Mouse (Mus musculus) neural tube, embryonic 15.5 days (tissue): Measurements from ENCODE around the gene Frmd8. TPM values are rescaled to one million over a fixed set of nuclear protein-coding genes. Genes with fewer than 3 reads are reported as not detected.

Source experiments
- ATAC-seq: fragments of 200-750 bp; cut with Nextera tagmentation; 2 replicates; pipeline ENCODE4 v1.8.0; 2017; ENCODE audit warnings: mild to moderate bottlenecking, moderate TSS enrichment, moderate library complexity; ENCODE audit not compliant: low FRiP score
- H3K27ac ChIP-seq: fragments of 300-500 bp; sonication (generic); replicated peaks from 2 replicates; pipeline ENCODE4 v1.5.1; 2015; ENCODE audit warnings: mild to moderate bottlenecking, inconsistent platforms
- H3K27me3 ChIP-seq: fragments of 300-500 bp; sonication (generic); replicated peaks from 2 replicates; pipeline ENCODE4 v1.6.1; 2015; ENCODE audit warnings: inconsistent platforms
- H3K36me3 ChIP-seq: fragments of 300-500 bp; sonication (generic); 2 replicates; pipeline ENCODE4 v1.6.1; 2015; ENCODE audit warnings: inconsistent platforms
- H3K4me1 ChIP-seq: fragments of 300-500 bp; sonication (generic); 2 replicates; pipeline ENCODE4 v1.6.1; 2015; ENCODE audit warnings: inconsistent platforms
- H3K4me2 ChIP-seq: fragments of 300-500 bp; sonication (generic); 2 replicates; pipeline ENCODE4 v1.6.1; 2015; ENCODE audit warnings: inconsistent platforms, mild to moderate bottlenecking, moderate library complexity
- H3K4me3 ChIP-seq: fragments of 300-500 bp; sonication (generic); replicated peaks from 2 replicates; pipeline ENCODE4 v1.5.1; 2015; ENCODE audit warnings: mild to moderate bottlenecking, inconsistent platforms
- H3K9ac ChIP-seq: fragments of 300-500 bp; sonication (generic); replicated peaks from 2 replicates; pipeline ENCODE4 v1.6.1; 2015; ENCODE audit warnings: mild to moderate bottlenecking, inconsistent platforms
- H3K9me3 ChIP-seq: fragments of 300-500 bp; sonication (generic); replicated peaks from 2 replicates; pipeline ENCODE4 v1.6.1; 2016; ENCODE audit warnings: inconsistent platforms
- WGBS: fragments of 180-500 bp; shearing (Covaris S2); methylation state at CpG from one replicate; pipeline ENCODE4 v1.1.7; 2015; ENCODE audit warnings: mixed read lengths; 5-methylcytosine and 5-hydroxymethylcytosine counted together
- polyA plus RNA-seq: library from polyadenylated mRNA; unstranded; fragments of >200 nt; fragmentation: Nextera tagmentation; extraction: Ambion mirVana; gene quantifications from 2 replicates; pipeline ENCODE4 v1.2.1, GENCODE M21; 2015

The Frmd8 gene
- polyA plus RNA-seq, 1 experiment from 2014 or later = 13.8 TPM

DNA sequence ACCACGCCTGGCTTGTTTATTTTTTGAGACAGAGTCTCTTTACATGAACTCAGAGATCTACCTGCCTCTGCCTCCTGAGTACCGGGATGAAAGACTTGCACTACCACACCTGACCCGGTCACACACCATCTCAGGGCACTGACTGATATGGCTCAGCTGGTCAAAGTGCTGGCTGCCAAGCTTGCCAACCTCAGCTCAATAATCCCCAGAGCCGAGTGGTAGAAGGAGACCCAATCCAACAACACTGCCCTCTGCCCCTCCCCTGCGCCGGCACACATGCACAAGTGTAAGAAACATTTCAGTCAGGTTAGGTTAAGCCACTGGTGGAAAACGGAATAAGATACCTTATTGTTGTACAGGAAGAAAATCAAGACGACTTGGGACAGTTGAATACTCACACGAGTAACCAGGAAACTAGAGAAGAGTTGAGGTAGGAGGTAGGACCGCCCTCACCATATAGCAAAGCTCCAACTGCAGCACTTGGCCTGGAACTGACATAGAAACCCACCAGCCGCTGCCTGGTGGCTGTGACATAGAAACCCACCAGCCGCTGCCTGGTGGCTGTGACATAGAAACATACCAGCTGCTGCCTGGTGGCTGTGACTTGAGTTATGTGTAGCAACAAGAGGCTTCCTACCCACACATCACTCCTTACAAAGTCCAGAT lies 40.7 kb downstream of the Frmd8 start:
- Histone ChIP-seq H3K4me3 (no peak overlapping the region), H3K9me3 (no peaks in the 10 kb centered on the region), H3K27me3 (no peaks in the 10 kb centered on the region), H3K9ac (no peak overlapping the region), H3K4me2 (no peak overlapping the region), H3K27ac (no peak overlapping the region), H3K36me3 (no peaks in the 10 kb centered on the region), H3K4me1 (no peaks in the 10 kb centered on the region)
- no peak for ATAC-seq
- 94% methylated on average over 12 of the region's 12 CpGs for WGBS

DNA sequence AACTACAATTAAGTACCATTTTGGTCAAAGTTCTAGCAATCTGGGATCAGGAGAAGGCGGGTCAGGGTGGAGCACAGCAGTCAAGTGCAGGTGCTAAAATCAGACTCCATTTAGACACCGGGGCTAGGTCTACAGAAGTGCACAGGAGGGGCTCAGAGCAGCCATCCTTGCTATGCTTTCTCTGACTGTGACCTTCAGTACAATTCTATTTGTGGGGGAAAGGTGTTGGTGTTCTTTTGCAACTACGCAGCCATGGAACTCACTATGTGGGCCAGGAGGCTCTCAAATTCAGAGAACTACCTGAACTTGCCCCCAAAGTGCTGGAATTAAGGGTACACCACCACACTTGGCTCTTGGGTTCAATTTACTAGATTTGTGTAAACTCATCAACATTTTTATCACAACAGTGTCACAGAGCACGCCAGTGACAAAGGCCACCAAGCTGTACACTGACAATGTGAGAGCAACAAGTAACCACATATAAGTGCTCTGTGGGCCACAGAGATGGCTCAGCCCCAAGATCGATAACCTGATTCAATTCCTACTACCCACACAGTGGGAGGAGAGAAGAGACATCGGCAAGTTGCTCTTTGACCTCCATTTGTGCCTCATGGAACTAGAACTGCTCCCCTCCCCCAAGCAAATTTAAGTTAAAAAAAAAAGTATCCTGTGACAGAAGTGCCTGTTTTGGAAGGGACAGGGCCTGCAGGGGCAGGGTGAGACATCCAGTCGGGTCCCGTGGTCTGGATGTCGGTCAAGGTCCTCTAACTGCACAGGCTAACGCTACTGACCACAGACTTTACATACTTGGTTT lies 41.6 kb downstream of the Frmd8 start:
- no peak for ATAC-seq

DNA sequence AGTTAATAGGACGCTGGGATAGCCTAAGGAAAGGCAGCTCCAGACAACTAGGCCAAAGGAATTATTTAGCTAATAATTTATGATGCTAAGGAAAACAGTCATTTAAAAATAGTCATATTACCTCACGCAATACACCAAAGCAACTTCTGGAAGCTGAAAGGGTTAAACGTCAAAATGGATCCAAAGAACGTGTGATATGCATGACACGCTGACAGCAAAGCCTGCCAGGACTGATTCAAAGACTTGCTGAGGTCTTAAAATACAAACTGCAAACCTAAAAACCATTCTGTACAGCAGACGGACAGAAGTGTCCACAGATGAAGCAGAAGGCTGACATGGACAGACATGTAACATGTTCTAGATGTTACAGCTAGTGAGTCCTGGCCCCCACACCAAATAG lies 42.7 kb downstream of the Frmd8 start:
- WGBS = 82% methylated on average over 6 of the region's 6 CpGs
- no peak overlapping the region for H3K27ac ChIP-seq
- no peak overlapping the region for H3K4me2 ChIP-seq
- no peak for ATAC-seq
- H3K36me3 ChIP-seq = no peaks in the 10 kb centered on the region
- H3K27me3 ChIP-seq = no peaks in the 10 kb centered on the region
- no peaks in the 10 kb centered on the region for H3K9me3 ChIP-seq
- no peak overlapping the region for H3K4me3 ChIP-seq
- no peaks in the 10 kb centered on the region for H3K4me1 ChIP-seq
- no peak overlapping the region for H3K9ac ChIP-seq

More for the DNA sequence above, 41.6 kb downstream of the Frmd8 start:
- Histone ChIP-seq H3K27me3 (no peaks in the 10 kb centered on the region), H3K27ac (no peak overlapping the region), H3K9ac (no peak overlapping the region), H3K4me1 (no peaks in the 10 kb centered on the region), H3K9me3 (no peaks in the 10 kb centered on the region), H3K36me3 (no peaks in the 10 kb centered on the region), H3K4me3 (no peak overlapping the region), H3K4me2 (no peak overlapping the region)
- 92% methylated on average over 10 of the region's 10 CpGs for WGBS

DNA sequence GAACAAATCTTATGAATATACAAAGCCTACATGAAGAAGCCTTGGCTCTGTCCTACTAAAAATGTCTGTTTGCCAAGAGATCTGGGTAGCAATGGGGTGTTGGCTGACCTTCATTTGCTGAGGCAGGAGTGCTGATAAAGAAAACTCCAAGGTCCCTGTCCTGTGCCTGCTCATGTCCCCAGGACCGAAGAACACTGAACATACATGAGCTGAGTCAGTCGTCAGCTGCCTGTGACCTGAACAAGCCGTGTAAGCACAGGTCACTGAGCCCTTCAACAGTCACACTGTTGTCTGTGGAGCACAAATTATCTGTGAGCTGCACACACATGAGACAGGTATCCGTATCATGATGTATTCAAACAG lies 43.1 kb downstream of the Frmd8 start:
- 92% methylated on average over 4 of the region's 4 CpGs for WGBS
- Histone ChIP-seq H3K4me1 (no peaks in the 10 kb centered on the region), H3K27ac (no peak overlapping the region), H3K36me3 (no peaks in the 10 kb centered on the region), H3K9me3 (no peaks in the 10 kb centered on the region), H3K4me2 (no peak overlapping the region), H3K9ac (no peak overlapping the region), H3K27me3 (no peaks in the 10 kb centered on the region), H3K4me3 (no peak overlapping the region)
- no peak for ATAC-seq

DNA sequence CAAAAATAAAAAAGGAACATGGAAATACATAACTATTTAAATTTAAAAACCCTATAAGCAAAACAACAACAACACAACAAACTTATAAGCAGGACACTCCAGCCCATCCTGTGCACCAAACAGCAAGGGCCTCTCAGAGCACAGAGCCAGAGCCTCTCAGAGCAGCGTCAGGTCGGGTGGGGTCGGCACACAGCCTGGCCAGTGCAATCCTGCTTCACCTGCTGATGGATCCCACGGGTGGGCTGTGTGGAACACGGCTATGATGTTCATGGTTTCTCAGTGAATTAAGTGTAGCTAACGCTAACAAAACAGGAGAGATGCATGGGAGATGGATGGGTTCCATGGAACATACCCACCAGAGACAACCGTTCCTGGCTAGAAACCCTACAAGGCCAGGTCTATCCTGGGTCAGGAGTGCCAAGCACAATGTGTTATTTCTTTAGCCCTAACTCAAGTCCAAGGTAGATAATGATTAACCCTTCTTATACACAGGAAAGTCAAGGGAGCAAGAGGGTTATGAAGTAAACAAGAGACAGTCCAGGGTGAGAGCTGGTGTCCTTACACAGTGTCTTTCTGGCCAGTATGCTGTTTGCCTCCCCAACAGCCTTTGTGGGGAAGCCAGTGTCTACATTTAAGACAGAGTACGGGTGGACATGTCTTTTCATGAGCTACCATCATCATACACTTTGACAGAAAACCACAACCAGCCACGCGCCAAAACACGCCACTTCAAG lies 43.7 kb downstream of the Frmd8 start:
- no peak overlapping the region for H3K4me2 ChIP-seq
- ATAC-seq = no peak

DNA sequence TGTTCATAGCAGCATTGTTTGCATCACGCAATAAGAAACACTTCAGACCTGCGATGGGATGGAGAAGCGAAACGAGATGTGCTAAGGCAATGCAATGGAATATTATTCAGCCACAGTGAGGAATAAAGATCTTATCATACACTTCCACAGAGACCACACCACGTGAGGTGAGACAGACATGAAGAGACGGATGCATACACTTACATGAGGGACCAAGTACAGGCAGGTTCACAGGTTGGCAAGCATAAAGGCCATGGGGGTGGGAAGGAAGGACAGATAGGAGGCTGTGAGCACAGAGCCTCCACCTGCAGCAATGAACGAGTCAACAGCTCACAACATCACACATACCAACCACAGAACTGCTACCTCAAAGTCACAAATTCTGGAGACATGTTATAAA lies 44.3 kb downstream of the Frmd8 start:
- Histone ChIP-seq H3K9ac (no peak overlapping the region), H3K4me1 (no peaks in the 10 kb centered on the region), H3K4me3 (no peak overlapping the region), H3K27me3 (no peaks in the 10 kb centered on the region), H3K27ac (no peak overlapping the region), H3K4me2 (no peak overlapping the region), H3K9me3 (no peaks in the 10 kb centered on the region), H3K36me3 (no peaks in the 10 kb centered on the region)
- WGBS = 91% methylated on average over 7 of the region's 7 CpGs
- no peak for ATAC-seq

More for the DNA sequence above, 43.7 kb downstream of the Frmd8 start:
- no peak overlapping the region for H3K27ac ChIP-seq
- no peak overlapping the region for H3K4me3 ChIP-seq
- no peaks in the 10 kb centered on the region for H3K9me3 ChIP-seq
- no peaks in the 10 kb centered on the region for H3K36me3 ChIP-seq
- no peak overlapping the region for H3K9ac ChIP-seq
- WGBS = 88% methylated on average over 11 of the region's 11 CpGs
- no peaks in the 10 kb centered on the region for H3K27me3 ChIP-seq
- no peaks in the 10 kb centered on the region for H3K4me1 ChIP-seq

DNA sequence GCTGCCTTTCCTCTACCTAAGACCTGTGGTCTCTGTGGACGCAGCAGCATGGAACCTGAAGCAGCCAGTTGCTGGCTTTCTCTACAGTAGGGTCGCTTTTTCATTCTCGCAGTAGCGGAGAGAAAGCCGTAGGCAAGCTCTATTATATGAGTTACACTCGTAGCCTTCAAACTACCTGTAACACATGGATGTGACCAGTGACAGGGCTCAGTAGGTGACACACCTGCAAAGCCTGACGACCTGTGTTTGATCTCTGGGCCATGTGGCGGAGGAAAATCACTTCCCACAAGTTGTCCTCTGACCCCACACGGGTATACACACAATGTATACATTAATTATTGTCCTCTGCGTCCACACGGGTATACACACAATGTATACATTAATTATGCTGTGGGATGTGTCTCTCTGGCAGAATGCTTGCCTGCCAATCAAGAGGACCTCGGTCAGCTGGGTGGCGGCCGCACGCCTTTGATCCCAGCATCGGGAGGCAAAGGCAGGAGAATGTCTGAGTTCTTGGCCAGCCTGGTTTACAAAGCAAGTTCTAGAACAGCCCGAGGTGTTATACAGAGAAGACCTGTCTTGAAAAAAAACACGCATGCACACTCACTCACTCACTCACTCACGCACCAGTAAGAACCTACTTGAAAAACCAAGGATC lies 45.0 kb downstream of the Frmd8 start:
- Histone ChIP-seq H3K4me3 (no peak overlapping the region), H3K4me2 (no peak overlapping the region), H3K27me3 (no peaks in the 10 kb centered on the region), H3K9ac (no peak overlapping the region), H3K4me1 (no peaks in the 10 kb centered on the region), H3K36me3 (no peaks in the 10 kb centered on the region), H3K9me3 (no peaks in the 10 kb centered on the region), H3K27ac (no peak overlapping the region)
- WGBS = 87% methylated on average over 19 of the region's 19 CpGs
- ATAC-seq = no peak

DNA sequence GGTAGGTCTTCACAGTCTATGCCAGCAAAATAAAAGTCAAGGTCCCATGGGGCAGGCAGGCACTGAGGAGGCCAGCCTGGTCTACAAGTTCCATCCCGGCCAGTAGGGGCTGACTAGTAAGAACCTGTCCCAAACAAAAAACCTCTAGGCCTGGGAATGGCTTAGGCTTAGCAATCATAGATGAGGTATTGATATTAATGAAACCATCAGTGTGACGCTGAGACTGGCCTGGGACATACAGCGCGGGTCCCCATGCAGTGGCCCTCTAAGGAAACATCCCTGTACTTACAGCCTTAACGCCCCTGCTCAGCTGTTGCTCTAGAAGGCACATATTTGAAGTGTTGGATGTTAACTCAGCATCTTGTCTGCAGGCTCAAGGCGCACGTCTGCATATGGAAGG lies 46.2 kb downstream of the Frmd8 start:
- 92% methylated on average over 7 of the region's 7 CpGs for WGBS
- no peak overlapping the region for H3K9ac ChIP-seq
- no peak for ATAC-seq

DNA sequence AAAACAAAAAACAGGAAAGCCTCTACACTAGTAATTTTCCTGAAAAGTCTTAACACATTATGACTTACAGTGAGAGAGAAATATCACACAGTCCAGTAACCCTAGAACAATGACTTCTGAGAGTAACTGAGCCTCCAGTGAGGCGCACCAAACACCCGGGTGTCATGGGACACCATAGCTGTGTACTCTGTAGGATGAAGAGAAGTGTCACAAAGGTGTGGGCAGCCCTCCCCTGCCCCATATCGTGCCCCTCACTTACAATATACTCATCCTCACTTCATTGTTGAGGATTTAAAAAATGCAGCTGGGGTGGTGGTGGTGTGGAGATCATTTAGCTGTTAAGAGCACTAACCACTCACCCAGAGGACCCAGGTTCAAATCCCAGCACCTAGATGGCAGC lies 46.9 kb downstream of the Frmd8 start:
- no peaks in the 10 kb centered on the region for H3K9me3 ChIP-seq
- ATAC-seq = no peak
- H3K36me3 ChIP-seq = no peaks in the 10 kb centered on the region
- H3K4me3 ChIP-seq = no peak overlapping the region
- 93% methylated on average over 3 of the region's 3 CpGs for WGBS
- no peaks in the 10 kb centered on the region for H3K27me3 ChIP-seq
- no peak overlapping the region for H3K4me2 ChIP-seq
- no peak overlapping the region for H3K27ac ChIP-seq
- H3K9ac ChIP-seq = no peak overlapping the region
- peaks cover 14% of the 10 kb centered on the region; the same call in 1 of the 2 replicates for H3K4me1 ChIP-seq

More for the DNA sequence above, 46.2 kb downstream of the Frmd8 start:
- Histone ChIP-seq H3K4me1 (0 out of 2 replicates have a peak, but pooled peaks cover 8% of the 10 kb centered on the region), H3K27me3 (no peaks in the 10 kb centered on the region), H3K9me3 (no peaks in the 10 kb centered on the region), H3K27ac (no peak overlapping the region), H3K4me2 (no peak overlapping the region), H3K4me3 (no peak overlapping the region), H3K36me3 (no peaks in the 10 kb centered on the region)

DNA sequence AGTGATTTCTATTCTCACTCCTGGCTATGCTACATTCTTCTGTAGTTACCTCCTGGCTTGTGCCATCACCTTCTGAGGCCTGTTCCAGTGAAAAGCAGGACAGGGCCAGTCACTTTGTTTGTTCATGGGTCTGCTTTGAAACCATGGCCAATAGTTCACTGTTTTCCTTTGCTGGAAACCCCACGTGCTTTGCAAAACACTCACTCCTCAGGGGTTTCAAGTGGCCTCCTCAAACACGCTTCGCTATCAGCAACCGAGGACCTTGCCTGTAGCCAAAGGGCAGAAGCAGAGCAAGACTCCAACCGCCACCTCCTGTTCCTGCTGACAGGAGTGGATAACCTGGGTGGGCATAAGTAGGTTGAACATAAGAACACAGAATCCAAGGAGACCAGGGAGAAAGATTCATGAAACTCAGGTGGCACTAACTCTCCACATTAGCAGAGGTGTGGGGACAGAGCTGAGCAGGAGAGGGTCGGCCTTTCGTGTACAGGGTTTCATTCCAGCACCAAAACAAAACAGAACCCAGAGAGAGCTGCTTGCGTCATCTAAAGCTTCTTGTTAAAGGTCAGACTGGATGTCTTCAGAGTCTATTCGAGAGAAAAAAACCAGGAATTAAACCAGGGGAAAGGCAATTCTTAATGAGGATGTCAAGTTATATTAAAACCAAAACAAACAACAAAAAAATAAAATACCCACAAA lies 47.5 kb downstream of the Frmd8 start:
- Histone ChIP-seq H3K27ac (no peak overlapping the region), H3K4me3 (no peak overlapping the region), H3K4me1 (peaks cover 19% of the 10 kb centered on the region), H3K4me2 (no peak overlapping the region), H3K9ac (no peak overlapping the region), H3K27me3 (no peaks in the 10 kb centered on the region), H3K9me3 (no peaks in the 10 kb centered on the region), H3K36me3 (no peaks in the 10 kb centered on the region)
- WGBS = 79% methylated on average over 9 of the region's 9 CpGs
- ATAC-seq = no peak

DNA sequence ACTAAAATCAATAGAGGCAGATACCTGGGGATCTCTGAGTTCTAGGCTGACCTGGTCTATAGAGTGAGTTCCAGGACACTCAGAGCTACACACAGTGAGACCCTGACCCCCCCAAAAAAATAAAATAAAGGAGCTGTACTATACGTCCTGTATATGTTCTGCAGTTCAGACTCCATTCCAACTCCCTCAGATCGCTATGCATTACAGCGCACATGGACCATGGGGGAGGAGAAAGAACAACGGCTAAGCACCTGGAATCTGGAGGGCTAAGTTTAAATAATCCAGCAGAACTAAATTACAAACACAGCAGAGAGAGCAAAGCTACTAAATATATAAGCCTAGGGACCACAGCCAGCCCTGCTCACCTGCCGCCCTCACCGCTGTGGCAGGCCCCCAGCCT lies 48.0 kb downstream of the Frmd8 start:
- Histone ChIP-seq H3K4me2 (no peak overlapping the region), H3K4me1 (peaks cover 25% of the 10 kb centered on the region), H3K9ac (no peak overlapping the region), H3K36me3 (no peaks in the 10 kb centered on the region), H3K4me3 (no peak overlapping the region), H3K9me3 (no peaks in the 10 kb centered on the region), H3K27ac (no peak overlapping the region), H3K27me3 (no peaks in the 10 kb centered on the region)
- 88% methylated on average over 6 of the region's 6 CpGs for whole genome bisulfite sequencing
- ATAC-seq = no peak
